Mouse (Mus musculus) urinary bladder, postnatal 14 days (tissue): Measurements from ENCODE around the gene Numa1.
A peak's percentile ranks its signal among the peaks of the same experiment; 100 is the strongest.
"Not testable (repeated sequence)": the region's sequence is repeated elsewhere in the genome, so short reads cannot be mapped to it uniquely, and the experiment has no call there.

Source experiments
- DNase-seq: peaks from one replicate; pipeline ENCODE4 v3.0.0; 2021; ENCODE audit warnings: low spot score

The Numa1 gene

GRCm38 (mm10) chr7:101933751-101934240 lies at the start of gene Numa1, which contains the start of gene Lrrc51:
TSS of gene Numa1 (plus strand) at chr7:101934111.
TSS of gene Lrrc51 (minus strand) at chr7:101933895.
- DNase-seq, result peak; percentile 97

GRCm38 (mm10) chr7:101884160-101884559 lies 49.8 kb upstream of the Numa1 start:
- DNase-seq, result no peak

DNA sequence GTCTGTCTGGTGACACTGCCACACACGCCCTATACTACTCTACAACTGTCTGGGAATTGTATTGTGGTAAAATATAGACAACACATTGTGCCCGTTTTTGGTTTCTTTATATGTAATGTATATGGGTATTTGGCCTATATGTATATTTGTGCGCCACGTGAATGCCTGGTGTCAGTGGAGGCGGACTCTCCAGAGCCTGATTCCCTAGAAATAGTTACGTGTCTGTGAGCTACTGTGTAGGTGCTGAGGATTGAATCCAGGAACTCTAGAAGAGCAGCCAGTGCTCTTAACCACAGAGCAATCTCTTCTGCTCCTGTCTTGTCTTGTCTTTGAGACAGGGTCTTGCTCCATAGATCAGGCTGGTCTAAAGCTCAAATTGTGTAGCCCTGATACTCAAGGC lies 47.6 kb upstream of the Numa1 start:
- DNase-seq, result no peak

- no peak for DNase-seq
Observed at GRCm38 (mm10) chr7:101888460-101888859, 45.5 kb upstream of the Numa1 start.

GRCm38 (mm10) chr7:101895695-101896094 lies 38.2 kb upstream of the Numa1 start:
- DNase-seq, result no peak

DNA sequence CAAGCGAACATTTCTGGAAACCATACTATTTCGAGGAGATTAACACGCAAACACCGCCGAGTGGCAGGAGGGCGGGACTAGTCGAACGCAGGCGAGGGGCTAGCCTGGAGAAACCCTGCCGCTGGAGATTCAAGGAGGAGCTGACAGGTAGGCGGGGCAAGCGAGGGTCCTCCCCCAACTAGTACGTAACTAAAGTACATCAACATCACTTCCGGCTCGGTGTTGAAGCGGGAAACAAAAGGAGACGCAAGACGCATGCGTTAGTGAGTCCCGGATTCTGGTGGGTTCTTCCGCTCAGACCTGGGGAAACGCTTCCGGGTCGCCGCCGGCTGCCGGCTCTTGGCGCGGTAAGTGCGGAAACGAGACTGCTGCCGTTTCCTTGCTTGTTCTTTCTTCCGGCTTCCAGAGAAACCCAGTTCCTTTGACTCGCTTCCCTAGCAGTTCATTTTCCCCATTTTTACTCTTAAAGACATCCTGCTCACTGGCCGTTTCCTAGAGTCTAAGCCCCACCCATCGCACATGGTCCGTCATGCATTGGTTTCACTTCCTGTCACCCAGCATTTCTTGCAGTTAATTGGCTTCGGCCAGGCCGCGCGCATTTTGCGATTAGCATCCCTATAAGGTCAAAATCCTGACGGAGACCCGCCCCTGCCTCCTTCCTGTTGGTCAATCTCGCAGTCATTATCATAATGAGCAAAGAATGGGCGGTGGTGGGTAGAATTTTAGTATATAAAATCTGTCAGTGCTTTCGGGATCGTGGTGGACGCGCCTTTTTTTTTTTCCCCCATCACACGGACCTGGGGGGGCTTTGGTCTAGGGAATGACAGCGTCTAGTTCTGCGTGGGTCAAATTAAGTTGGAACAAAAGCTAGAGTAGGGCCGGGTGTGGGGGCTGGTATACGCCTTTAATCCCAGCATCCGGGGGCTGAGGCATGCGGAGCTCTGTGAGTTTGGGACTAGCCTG lies 37.5 kb upstream of the Numa1 start:
- DNase-seq, result peak; percentile 98

- no peak for DNase-seq
Observed at GRCm38 (mm10) chr7:101900331-101901097, 33.4 kb upstream of the Numa1 start.

GRCm38 (mm10) chr7:101901969-101902368 lies 31.9 kb upstream of the Numa1 start:
- no peak for DNase-seq

DNA sequence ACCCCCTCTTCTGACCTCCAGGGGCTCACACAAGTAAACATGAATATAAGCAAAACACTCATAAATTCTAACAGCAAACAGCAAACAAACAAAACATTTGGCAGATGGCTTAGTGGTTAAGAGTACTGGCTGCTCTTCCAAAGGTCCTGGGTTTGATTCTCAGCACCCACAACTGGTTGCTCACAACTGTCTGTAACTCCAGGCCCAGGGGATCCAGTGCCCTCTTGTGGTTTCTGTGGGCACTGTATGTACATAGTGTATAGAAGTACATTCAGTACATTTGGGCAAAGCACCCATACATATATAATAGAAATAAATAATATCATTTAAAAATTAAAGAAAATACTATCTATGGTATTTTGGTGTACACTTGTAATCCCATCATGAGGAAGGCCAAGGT lies 31.1 kb upstream of the Numa1 start:
- DNase-seq, result no peak

DNA sequence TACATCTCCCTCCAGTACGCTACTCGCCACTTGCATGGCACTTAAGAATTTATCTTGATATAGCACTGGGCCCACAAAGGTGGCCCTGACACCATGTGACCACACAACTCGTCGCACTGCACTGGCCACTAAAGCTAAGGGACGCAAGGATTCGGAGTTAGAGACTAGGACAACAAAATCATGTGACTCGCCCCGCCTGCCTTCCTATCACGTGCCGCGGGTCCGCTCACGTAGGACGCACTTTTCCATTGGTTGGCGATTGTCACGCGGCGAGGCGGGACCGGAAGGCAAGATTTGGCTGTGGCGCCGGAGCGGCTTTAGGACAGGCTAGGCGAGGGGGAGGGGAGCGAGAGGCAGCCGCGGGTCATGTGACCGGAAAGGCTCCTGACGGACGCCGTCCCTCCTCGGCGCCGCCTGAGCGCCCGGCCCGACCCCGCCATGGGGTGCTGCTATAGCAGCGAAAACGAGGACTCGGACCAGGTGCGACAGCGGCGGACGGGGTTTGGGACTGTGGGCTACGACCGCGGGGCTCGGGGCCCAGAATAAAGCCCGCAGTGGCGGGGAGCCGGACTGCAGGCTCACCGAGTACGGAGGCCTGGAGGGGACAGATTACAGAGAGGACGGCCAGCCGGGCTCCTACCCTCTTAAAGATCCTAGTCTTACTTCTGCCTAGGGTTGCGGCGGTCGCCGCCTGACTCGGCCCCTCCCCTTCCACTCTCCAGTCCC lies 28.2 kb upstream of the Numa1 start, which contains the start of gene Lamtor1:
Gene Lamtor1 (plus strand): TSS at position 344 of the 726 bp plus-strand sequence.
- DNase-seq, result peak; percentile 100

DNA sequence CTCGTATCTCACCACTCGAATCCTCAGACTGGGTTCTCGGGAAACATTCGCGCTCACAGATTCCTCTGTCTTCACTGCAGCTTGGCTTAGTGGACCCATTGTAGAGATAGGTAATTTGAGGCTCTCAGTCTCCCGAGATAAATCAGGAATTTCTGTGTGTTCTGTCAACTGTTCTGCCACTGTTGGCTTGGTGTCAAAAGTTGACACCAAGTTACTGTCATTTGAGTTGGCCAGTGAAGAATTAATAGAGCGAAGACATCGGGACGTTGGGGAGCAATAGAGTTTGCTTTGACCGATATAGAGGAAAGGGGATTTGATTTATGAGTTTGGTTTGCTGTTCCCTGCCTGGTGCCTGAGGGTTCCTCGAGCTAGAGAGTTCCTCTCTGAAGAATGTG lies 27.6 kb upstream of the Numa1 start, which contains the start of gene Tomt:
Gene Tomt (minus strand): TSS at position 73 of the 395 bp plus-strand sequence.
- DNase-seq, result no peak

GRCm38 (mm10) chr7:101906696-101907095 lies 27.2 kb upstream of the Numa1 start:
- no peak for DNase-seq

DNA sequence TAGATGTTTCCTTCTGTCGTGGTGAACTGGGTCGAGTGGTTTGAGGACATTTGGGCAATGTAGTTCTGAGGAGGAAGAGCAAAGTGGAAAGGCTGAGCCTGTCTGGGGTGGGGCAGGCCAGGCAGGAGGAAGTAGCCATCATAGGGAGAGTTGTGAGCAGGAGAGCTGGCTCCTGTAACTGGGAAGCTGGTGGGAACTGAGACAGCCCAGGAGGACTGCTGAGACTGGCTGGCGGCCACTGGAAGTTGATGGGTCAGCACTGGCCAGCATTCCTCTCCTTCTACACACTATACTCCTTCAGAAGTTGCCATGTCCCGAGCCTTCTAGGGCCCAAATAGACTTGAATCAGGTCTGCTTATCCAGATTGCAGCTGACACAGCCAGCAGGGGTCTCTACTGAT lies 25.5 kb upstream of the Numa1 start:
- DNase-seq, result peak; percentile 27

GRCm38 (mm10) chr7:101910138-101910537 lies 23.8 kb upstream of the Numa1 start:
- no peak for DNase-seq

- DNase-seq, result no peak
Observed at GRCm38 (mm10) chr7:101911982-101912381, 21.9 kb upstream of the Numa1 start.

DNA sequence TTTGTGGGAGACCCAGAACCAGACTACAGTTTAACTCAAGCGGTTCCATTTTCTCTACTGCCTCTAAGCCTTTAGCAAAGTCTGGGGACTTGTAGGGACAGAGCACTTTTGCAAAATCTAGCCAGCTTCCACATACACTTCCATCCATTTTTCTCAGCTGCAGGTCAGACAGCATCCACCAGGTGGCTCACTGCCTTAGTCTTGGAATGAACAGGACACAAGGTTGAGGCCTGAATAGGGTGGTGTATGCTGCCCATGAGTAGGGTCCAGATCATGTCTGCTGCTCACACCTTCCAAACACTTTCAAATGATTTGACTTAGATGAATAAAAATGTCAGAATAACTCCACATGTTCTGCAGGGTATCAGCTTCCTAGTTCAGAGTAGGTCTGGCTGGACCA lies 15.8 kb upstream of the Numa1 start:
- peak; percentile 69 for DNase-seq

- not testable (repeated sequence) for DNase-seq
Observed at GRCm38 (mm10) chr7:101925892-101926291, 8.0 kb upstream of the Numa1 start.

DNA sequence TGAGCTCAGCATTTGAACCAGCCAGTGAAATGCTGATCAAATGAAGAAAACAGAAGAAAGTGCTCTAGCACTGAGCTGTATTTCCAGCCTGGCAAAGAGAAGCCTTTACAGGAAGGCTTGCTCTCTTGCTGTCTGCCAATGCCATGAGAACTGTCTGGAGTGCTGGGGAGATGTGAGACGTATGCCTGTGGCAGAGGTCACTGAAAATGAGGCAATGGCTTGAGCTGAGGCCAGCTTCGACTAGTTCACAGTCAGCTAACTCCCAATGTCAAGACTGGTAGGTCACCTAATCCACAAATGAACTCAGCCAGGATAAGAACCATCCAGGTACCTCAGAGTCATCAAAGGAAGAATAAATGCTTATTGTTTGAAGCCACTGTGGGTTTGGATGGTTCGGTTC lies 5.8 kb upstream of the Numa1 start:
- DNase-seq, result no peak

DNA sequence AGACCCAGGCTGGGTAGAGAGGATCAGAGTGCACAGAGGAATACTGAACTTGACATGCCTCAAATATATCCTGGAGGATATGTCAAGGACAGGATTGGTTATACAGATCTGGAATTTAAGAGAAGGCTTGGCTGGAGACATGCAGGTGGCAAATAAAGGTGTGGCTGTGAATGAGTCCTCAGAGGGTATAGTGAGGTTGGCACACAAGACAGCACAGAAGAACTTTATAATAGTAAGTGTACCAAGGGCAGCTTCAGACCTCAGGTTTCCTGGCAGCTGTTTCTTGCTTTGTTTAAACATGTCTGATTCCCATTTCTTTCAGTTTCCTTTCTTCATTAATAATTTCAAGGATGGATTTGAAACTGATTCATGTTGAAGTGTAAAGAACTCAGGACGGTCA lies 1.4 kb upstream of the Numa1 start:
- DNase-seq, result no peak

DNA sequence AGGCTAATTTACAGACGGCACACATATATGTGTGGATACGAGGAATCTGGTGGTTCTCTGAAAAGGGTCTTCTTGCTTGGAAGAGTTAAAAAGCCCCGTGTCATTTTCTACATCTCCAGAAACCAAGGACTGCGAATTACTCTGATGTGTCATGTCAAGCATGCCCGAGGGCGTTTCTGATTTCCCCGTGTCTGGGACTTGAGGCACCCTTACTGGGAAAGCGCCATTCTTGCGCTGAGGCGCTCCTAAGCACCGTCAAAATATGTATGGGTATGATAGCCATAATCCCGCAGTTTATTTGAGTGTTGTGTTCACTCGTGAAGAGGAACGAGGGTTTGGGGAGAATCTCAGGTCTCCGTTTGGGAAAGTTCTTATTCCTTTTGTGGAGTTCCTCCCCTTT lies 611 bp upstream of the Numa1 start:
- DNase-seq, result peak; percentile 31

DNA sequence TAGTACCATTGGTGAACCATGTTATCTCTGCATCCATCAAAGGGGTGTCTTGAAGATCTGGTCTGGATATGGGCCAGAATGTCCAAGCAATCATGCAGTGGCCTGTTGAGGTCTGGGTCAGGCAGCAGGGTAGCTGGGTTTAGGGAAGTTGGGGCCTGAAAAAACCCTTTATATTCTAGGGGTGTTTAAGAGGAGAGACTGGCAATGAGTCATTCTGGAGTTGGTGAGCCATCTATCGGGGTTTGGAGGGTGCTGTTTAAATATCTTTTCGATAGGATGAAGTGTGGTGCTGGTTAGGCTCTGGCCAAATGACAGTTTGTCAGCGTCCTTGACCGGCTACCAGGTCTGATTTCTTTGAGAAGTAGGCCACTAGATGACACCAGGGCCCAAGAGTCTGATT lies 2.0 kb downstream of the Numa1 start:
- no peak for DNase-seq

DNA sequence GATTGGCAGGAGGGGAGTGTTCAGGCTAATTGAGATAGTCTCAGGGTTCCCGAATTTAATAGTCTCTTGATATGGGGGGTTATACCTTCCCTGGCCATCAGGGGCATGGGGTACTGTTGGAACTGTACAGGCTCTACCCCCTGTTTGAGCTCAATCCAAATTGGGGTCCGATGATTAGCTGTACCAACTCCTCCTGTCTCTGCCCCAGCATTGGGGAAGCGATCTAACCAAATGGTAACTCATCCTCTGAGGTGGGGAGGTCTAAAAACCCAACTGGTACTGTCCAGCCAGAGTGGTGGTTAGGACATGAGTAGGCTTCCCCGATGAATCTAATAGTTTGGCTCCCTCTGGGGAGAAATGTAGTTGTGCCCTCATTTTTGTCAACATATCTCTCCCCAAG lies 3.1 kb downstream of the Numa1 start:
- DNase-seq, result no peak
